Mouse (Mus musculus): ENCODE data around the gene Padi6.

GRCm38 (mm10) chr4:140768973-140769372, 26.5 kb upstream of the Padi6 start:
- TF ChIP-seq POLR2A (IDR thresholded peaks at IDR 0.05; ENCODE audit: borderline replicate concordance, insufficient read depth, low read length) (no peak), CTCF (IDR thresholded peaks at IDR 0.05; ENCODE audit: borderline replicate concordance, insufficient read depth, low read depth, low read length) (no peak)

Data from cerebellum, adult 2 months (tissue).